Mouse (Mus musculus): ENCODE measurements around the gene Gm973. TPM values are rescaled to one million over a fixed set of nuclear protein-coding genes. Genes with fewer than 3 reads are reported as not detected.
A peak's percentile ranks its signal among the peaks of the same experiment; 100 is the strongest.

The Gm973 gene
- polyA plus RNA-seq, 1 experiment = 4.7 TPM

DNA sequence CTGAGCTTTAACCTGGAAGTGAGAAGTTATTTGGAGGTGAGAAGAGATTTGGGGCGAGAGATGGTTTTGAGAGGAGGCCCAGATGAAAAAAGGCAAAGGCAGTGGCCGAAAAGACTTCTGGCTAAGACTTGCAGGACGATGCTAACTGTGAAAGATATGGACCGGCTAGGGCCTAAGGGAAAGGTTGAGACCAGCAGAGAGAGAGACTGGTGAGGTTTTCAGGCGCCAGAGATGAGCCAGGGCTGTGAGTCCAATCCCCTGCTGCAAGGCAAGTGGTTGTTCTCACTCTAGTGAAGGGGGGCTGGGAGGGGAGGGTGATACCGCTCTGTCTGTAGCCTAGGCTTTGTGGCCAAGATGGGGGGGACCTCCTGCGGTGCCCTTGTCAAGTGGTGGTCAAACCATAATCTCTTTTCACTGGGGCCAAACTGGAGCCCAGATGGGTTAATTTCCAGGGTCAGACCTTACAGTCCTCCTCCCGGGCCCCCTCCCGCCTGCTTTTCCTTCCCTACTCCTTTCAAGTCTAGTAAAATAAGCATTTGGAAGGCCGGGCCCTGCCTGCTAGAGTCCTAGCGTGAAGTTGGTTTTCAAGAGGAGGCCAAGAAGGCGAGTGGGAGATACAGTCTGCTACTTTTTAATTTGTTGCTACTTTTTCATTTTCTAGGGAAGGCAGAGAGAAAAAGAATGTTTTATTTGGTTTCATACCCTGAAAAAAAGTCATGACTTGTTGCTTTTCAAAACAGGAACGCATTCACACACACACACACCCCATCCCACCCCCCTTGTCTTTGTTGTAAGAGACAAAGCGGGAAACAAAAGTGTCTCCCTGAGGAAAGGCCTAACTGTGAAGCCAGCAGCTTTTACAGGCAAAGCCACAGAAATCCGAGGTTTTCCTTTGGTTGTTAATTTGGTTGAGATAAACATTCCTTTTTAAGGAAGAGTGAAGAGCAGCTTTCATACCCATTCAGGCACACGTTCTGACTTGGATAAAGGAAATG, 31.0 kb upstream of the Gm973 start:
- Histone ChIP-seq H3K4me3 (replicated peaks; ENCODE audit: insufficient read depth, low read depth, low read length) (peak overlapping the region; percentile 94), H3K27ac (ENCODE audit: insufficient read depth, low read length) (peak overlapping the region; percentile 97), H3K4me1 (ENCODE audit: control insufficient read depth, insufficient read depth, low read length) (peaks cover 14% of the 10 kb centered on the region), H3K27me3 (ENCODE audit: control insufficient read depth, insufficient read depth, low read length) (no peaks in the 10 kb centered on the region)
- WGBS = 12% methylated on average over 16 of the region's 16 CpGs
- DNase-seq = peak; percentile 67 to 73
- TF ChIP-seq POLR2A (IDR thresholded peaks at IDR 0.05; ENCODE audit: borderline replicate concordance, insufficient read depth, low read length) = 0 out of 2 replicates have a peak, but pooled peaks have one; percentile 34
- no peak for TF ChIP-seq CTCF (IDR thresholded peaks at IDR 0.05; ENCODE audit: borderline replicate concordance, insufficient read depth, low read depth, low read length)

DNA sequence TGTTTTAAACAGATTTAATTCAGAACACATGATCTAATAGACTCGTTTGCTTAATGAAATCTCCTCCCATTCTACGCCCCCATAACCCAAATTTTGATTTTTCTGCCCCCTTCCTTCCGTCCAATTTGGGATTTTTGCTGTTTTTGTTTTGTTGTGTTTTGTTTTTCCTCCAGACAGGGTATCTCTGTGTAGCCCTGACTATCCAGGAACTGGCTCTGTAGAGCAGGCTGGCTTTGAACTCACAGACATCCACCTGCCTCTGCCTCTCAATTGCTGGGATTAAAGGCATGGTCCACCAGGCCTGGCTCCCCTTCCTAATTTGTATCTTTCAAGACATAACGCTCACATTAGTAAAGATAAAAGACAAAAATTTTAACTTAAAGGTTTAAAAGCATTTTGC, 30.3 kb upstream of the Gm973 start:
- TF ChIP-seq CTCF (IDR thresholded peaks at IDR 0.05; ENCODE audit: borderline replicate concordance, insufficient read depth, low read depth, low read length) = no peak
- no peak for TF ChIP-seq POLR2A (IDR thresholded peaks at IDR 0.05; ENCODE audit: borderline replicate concordance, insufficient read depth, low read length)
- H3K4me3 ChIP-seq (replicated peaks; ENCODE audit: insufficient read depth, low read depth, low read length) = peak overlapping the region; percentile 94
- H3K27ac ChIP-seq (ENCODE audit: insufficient read depth, low read length) = peak overlapping the region; percentile 27; the same call in 1 of the 2 replicates
- no peaks in the 10 kb centered on the region for H3K27me3 ChIP-seq (ENCODE audit: control insufficient read depth, insufficient read depth, low read length)
- 32% methylated on average over 4 of the region's 4 CpGs for WGBS
- H3K4me1 ChIP-seq (ENCODE audit: control insufficient read depth, insufficient read depth, low read length) = peaks cover 17% of the 10 kb centered on the region
- peak in 1 of 2 experiments; percentile 27 for DNase-seq

DNA sequence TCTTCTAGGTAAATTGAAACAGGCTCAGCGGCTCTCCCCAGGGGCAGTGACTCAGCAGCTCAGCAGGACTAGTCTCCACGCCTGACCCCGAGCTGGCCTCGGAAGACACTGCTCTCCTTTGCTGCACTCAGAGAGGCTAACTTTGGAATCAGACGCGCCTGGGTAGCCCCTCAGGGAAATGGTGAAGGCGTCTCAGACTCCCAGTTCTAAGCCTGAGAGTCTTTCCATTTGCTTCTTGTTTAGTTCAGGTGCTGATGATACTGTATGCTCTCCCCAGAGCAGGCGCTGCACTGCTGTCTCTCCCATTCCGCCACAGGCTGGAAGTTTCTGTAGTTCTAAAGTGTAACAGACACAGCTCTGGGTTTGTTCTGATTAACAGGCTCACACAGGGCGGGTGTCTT, 28.4 kb upstream of the Gm973 start:
- TF ChIP-seq POLR2A (IDR thresholded peaks at IDR 0.05; ENCODE audit: borderline replicate concordance, insufficient read depth, low read length) (no peak), CTCF (IDR thresholded peaks at IDR 0.05; ENCODE audit: borderline replicate concordance, insufficient read depth, low read depth, low read length) (no peak)
- Histone ChIP-seq H3K4me1 (ENCODE audit: control insufficient read depth, insufficient read depth, low read length) (peaks cover 21% of the 10 kb centered on the region), H3K27ac (ENCODE audit: insufficient read depth, low read length) (peak overlapping the region; percentile 87), H3K27me3 (ENCODE audit: control insufficient read depth, insufficient read depth, low read length) (no peaks in the 10 kb centered on the region), H3K4me3 (replicated peaks; ENCODE audit: insufficient read depth, low read depth, low read length) (peak overlapping the region; percentile 58)
- 9% methylated on average over 10 of the region's 10 CpGs for WGBS
- peak; percentile 67 to 68 for DNase-seq

DNA sequence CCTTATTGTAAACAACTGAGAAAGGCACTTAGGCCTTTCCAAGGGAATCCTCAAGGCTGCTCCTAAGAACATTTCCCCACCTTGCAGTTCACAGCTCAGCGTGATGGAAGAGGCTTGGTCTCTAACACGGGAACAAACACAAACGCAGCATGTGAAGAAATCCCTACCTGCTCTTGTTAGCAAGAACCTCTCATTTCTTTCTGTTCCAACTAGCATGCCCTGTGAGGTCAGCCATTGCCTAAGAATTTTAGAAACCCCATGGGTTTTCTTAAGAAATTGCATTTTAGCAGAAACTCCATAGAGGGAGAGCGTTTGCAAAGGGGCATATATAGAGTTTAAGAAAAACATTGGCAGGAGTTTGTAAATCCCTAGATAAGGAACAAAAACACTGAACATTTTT, 27.6 kb upstream of the Gm973 start:
- Histone ChIP-seq H3K4me1 (ENCODE audit: control insufficient read depth, insufficient read depth, low read length) (peaks cover 21% of the 10 kb centered on the region), H3K4me3 (replicated peaks; ENCODE audit: insufficient read depth, low read depth, low read length) (peak overlapping the region; percentile 37), H3K27me3 (ENCODE audit: control insufficient read depth, insufficient read depth, low read length) (no peaks in the 10 kb centered on the region), H3K27ac (ENCODE audit: insufficient read depth, low read length) (peak overlapping the region; percentile 64; the same call in 1 of the 2 replicates)
- 35% methylated on average over 4 of the region's 4 CpGs for WGBS
- TF ChIP-seq CTCF (IDR thresholded peaks at IDR 0.05; ENCODE audit: borderline replicate concordance, insufficient read depth, low read depth, low read length) (no peak), POLR2A (IDR thresholded peaks at IDR 0.05; ENCODE audit: borderline replicate concordance, insufficient read depth, low read length) (no peak)
- no peak for DNase-seq

DNA sequence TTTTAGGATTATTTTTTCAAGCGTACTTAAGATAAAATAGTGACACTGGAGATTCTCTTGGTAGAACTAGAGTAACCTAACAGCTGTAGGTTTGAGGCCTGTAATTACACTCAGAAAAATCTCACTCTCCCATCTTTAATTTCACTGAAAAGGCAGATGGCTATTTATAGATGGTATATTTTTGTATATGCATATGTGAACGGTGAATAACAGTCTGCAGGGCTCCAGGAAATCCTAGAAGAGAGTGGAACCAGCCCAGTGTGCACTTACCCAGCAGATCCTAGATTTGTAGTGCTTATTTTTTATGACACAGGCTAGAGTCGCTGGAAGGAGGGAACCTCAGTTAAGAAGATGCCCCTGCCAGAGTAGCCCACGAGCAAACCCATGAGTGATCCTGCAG, 27.1 kb upstream of the Gm973 start:
- H3K27me3 ChIP-seq (ENCODE audit: control insufficient read depth, insufficient read depth, low read length) = no peaks in the 10 kb centered on the region
- H3K27ac ChIP-seq (ENCODE audit: insufficient read depth, low read length) = peak overlapping the region; percentile 78
- peak; percentile 27 to 62 for DNase-seq
- no peak for TF ChIP-seq POLR2A (IDR thresholded peaks at IDR 0.05; ENCODE audit: borderline replicate concordance, insufficient read depth, low read length)
- TF ChIP-seq CTCF (IDR thresholded peaks at IDR 0.05; ENCODE audit: borderline replicate concordance, insufficient read depth, low read depth, low read length) = no peak
- H3K4me3 ChIP-seq (replicated peaks; ENCODE audit: insufficient read depth, low read depth, low read length) = peak overlapping the region; percentile 23
- WGBS = 22% methylated on average over 4 of the region's 4 CpGs
- peaks cover 21% of the 10 kb centered on the region for H3K4me1 ChIP-seq (ENCODE audit: control insufficient read depth, insufficient read depth, low read length)

DNA sequence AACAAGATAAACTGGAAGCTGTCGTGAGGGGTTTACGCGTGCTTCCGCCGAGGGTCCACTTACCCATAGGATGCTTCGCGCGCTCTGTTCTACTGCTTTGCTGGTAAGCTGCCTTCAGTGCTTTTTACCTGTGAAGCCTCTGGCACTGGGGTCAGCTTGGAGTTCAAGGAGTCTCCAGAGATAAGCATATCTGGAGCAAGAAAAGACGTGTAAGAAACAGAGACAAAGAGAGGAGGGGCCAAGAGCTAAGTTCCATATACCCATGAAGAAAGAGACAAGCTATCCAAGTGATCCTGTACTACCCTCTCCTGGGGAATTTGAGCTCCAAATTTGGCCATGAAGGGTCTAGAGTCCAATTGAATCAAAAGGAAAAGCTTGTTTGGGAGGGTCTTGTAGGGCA, 24.5 kb upstream of the Gm973 start:
- WGBS = 91% methylated on average over 9 of the region's 9 CpGs
- Histone ChIP-seq H3K4me3 (replicated peaks; ENCODE audit: insufficient read depth, low read depth, low read length) (no peak overlapping the region), H3K4me1 (ENCODE audit: control insufficient read depth, insufficient read depth, low read length) (peaks cover 21% of the 10 kb centered on the region), H3K27me3 (ENCODE audit: control insufficient read depth, insufficient read depth, low read length) (no peaks in the 10 kb centered on the region), H3K27ac (ENCODE audit: insufficient read depth, low read length) (no peak overlapping the region)
- TF ChIP-seq POLR2A (IDR thresholded peaks at IDR 0.05; ENCODE audit: borderline replicate concordance, insufficient read depth, low read length) (no peak), CTCF (IDR thresholded peaks at IDR 0.05; ENCODE audit: borderline replicate concordance, insufficient read depth, low read depth, low read length) (no peak)
- no peak for DNase-seq

DNA sequence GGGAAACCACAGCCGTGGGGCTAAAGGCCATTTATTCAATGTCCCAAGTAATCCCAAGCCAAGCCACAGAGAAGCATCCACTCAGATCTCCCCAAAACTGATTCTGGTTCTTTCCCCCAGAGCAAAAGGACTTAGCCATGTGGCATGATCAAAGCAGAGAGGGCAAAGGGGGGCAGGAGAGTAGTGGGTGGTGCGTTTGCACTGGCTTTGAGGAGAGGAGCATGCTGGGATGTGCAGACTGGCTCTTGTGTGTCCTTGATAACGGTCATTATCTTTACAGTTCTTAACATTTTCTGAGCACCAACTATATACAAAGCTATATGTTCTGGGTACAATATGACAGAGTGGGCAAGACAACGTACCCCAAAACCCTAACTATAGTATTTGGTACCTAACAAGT, 23.6 kb upstream of the Gm973 start:
- no peak for DNase-seq
- TF ChIP-seq POLR2A (IDR thresholded peaks at IDR 0.05; ENCODE audit: borderline replicate concordance, insufficient read depth, low read length) (no peak), CTCF (IDR thresholded peaks at IDR 0.05; ENCODE audit: borderline replicate concordance, insufficient read depth, low read depth, low read length) (no peak)
- Histone ChIP-seq H3K4me3 (replicated peaks; ENCODE audit: insufficient read depth, low read depth, low read length) (no peak overlapping the region), H3K27me3 (ENCODE audit: control insufficient read depth, insufficient read depth, low read length) (no peaks in the 10 kb centered on the region), H3K27ac (ENCODE audit: insufficient read depth, low read length) (no peak overlapping the region), H3K4me1 (ENCODE audit: control insufficient read depth, insufficient read depth, low read length) (peaks cover 21% of the 10 kb centered on the region)
- WGBS = 77% methylated on average over 4 of the region's 4 CpGs

DNA sequence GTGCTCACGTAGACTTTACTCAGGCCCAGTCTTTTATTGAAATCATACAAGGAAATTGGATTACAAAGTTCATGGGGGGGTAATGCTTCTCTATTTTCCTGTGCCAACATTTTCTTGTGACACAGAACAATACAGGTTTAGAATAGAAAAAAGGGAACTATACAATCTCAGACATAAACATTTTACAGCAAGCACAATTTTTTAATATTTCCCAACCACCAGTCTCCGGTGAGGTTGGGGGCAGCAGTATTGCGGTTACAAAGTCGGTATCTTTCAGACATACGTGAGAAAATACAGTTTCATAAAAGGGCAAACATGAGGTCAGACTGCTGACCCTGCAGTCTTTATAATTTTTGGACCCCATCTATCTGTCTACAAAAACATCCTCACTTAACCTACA, 20.1 kb upstream of the Gm973 start:
- Histone ChIP-seq H3K27ac (ENCODE audit: insufficient read depth, low read length) (no peak overlapping the region), H3K27me3 (ENCODE audit: control insufficient read depth, insufficient read depth, low read length) (no peaks in the 10 kb centered on the region), H3K4me3 (replicated peaks; ENCODE audit: insufficient read depth, low read depth, low read length) (no peak overlapping the region), H3K4me1 (ENCODE audit: control insufficient read depth, insufficient read depth, low read length) (0 out of 2 replicates have a peak, but pooled peaks cover 3% of the 10 kb centered on the region)
- DNase-seq = no peak
- TF ChIP-seq CTCF (IDR thresholded peaks at IDR 0.05; ENCODE audit: borderline replicate concordance, insufficient read depth, low read depth, low read length) (no peak), POLR2A (IDR thresholded peaks at IDR 0.05; ENCODE audit: borderline replicate concordance, insufficient read depth, low read length) (no peak)
- 95% methylated on average over 5 of the region's 5 CpGs for WGBS

Data from cerebellum, adult 2 months (tissue).